Mouse (Mus musculus): ENCODE results near the gene Zfp169.

The Zfp169 gene

DNA sequence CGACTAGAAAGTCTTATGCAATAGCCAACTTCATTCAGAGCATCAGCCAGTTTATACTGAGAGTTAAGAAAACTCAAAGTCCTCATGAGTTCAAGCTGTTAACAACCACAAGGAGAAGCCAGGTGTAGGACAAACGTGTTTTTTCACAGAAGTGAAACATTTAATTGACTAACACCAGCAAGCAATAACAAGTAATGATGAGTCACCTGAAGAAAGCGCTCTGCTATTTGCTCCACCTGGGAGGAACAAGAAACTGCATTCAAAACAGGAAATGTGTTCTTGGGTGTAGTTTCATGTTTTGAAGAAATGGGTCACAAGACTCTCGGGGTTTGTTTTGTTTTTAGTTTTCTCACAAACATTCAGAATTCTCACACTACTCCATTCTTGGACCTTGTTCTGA is 2.6 kb upstream of the Zfp169 start:
- DNase-seq (ENCODE audit: low spot score): no peak

- DNase-seq (ENCODE audit: low spot score): no peak
Measured at GRCm38 (mm10) chr13:48508661-48509060, 4.6 kb downstream of the Zfp169 start.

- no peak for DNase-seq (ENCODE audit: low spot score)
Measured at GRCm38 (mm10) chr13:48502422-48502821, 10.8 kb downstream of the Zfp169 start.

- no peak for DNase-seq (ENCODE audit: low spot score)
Measured at GRCm38 (mm10) chr13:48498676-48499075, 14.6 kb downstream of the Zfp169 start.

GRCm38 (mm10) chr13:48497693-48498221 is 15.5 kb downstream of the Zfp169 start:
- no peak for DNase-seq (ENCODE audit: low spot score)

GRCm38 (mm10) chr13:48493183-48493582 is 20.1 kb downstream of the Zfp169 start:
- no peak for DNase-seq (ENCODE audit: low spot score)

DNA sequence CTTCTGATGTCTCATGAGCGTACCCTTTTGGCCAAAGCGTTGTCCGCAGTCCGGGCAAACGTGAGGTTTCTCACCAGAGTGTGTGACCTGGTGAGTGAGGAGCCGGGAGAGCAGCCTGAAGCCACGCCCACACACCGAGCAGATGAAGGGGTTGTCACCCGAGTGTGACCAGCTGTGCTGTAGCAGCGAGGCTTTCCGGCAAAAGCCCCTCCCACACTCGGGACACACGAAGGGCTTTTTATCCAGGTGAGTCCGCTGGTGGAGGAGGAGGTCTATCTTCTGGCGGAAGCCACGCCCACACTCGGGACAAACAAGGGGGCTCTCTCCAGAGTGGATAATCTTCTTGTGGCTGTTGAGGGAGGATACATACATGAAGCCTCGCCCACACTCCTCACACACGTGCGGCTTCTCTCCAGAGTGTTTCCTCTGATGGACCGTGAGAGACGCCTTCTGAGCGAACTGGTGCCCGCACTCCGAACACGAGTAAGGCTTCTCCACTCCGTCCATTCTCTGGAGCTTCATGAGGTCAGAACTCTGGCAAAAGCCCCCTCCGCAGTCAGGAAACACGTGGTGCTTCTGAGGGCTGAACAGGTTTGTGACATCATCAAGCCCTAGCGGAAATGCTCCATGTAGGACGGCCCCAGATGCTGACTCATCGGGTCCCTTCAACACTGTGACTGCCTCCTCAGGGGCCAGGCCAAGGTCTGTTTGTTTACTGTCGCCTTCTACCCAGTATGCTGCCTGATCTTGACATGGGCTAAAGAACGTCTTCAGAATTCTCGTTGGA is 22.7 kb downstream of the Zfp169 start:
- DNase-seq (ENCODE audit: low spot score): no peak

DNA sequence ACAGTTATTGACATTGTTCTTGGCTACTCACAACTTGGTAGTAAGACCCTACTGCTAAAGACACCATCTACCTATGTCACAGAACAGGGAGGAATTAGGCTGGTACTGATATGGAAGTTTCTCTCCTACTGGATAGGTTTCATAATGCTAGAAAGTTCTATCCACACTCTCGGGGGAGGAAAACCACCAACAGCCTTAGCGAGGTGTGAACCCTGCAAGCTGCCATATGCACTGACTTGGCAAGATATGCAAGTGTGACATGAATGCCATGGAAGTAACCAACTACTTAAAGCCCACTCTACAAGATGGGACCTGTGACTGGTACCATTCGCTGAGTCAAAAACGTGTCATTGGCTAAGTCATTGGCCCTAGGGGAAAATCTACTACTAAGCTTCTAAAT is 29.6 kb downstream of the Zfp169 start:
- DNase-seq (ENCODE audit: low spot score): no peak

DNA sequence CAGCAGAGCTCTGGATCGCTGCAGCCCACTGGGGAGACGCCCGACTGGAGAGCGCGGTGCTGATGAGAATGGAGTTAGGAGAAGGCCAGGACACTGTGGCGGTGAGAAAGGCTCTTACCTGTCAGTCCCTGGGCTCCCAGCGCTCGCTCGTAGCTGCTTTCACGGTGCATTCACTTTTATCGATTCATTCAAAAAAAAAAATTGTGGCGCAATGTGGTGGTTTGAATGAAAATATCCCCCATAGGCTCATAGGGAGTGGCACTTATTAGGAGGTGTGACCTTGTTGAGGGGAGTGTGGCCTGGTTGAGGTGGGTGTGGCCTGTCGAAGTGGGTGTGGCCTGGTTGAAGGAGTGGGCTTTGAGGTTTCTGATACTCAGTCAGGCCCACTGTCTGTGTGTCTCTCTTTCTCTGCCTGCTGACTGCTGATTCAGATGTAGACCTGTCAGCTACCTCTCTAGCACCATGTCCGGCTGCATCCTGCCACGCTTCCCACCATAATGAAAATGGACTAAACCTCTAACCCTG is 44.5 kb downstream of the Zfp169 start:
- no peak for DNase-seq (ENCODE audit: low spot score)

DNA sequence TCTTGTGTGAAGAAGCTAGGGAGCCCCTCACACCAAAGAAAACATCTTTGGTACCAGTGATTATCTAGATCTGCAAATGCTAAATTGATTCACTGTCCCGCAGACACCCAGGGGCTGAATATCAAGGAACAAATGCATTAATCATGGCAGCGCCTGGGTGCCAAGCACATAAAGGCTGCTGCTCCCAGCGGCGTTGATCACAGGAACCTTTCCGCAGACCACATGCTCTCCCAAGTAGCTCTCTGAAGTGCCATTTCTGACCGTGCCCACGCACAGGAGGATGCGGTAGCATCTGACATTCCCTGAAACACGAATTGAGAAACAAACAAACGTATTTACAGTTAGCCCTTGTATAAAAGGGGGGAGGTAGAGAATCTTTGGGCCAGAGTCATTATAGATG is 47.1 kb downstream of the Zfp169 start:
- DNase-seq (ENCODE audit: low spot score): no peak

GRCm38 (mm10) chr13:48464170-48464569 is 49.1 kb downstream of the Zfp169 start:
- peak; percentile 20 for DNase-seq (ENCODE audit: low spot score)

- no peak for DNase-seq (ENCODE audit: low spot score)
Measured at GRCm38 (mm10) chr13:48459280-48459679, 54.0 kb downstream of the Zfp169 start.

DNA sequence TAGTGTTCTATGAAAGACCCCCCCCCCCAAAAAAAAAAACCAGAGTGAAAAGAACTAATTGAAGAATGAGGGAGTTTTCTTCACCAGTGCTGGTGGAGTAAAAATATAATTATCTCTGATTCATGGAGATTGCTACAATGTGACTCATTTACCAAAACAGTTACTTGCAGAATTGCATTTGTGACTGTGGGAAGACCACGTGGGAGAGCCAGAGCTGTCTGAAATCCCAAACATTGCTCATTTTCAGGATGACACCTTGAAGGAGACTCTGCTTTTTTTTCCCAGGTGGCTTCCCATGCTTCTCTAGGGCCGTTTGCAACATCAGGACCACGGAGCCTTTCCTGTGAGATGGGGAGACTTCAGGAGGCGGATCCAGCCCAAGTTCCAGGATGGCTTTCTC is 65.1 kb downstream of the Zfp169 start:
- DNase-seq (ENCODE audit: low spot score): no peak

DNA sequence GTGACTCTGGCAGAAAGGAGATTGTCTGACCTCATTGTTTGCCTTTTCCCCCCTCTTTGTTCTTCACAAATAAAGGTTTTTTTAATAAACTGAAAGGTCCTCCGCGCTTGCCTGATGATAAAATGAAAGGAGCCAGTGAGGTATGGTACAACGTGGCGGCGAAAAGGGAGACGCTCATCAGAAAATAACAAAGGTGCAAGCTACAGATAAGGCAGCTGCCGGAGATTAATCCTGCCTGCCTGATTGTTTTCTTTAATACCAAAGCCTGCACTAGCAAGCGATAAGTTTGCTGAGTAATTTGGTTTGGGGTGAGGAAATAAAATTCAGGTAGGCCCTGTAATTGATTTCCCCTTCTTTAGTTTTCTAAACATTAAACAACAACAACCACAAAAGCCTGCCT is 69.3 kb downstream of the Zfp169 start:
- DNase-seq (ENCODE audit: low spot score): no peak

GRCm38 (mm10) chr13:48438321-48438720 is 74.9 kb downstream of the Zfp169 start:
- no peak for DNase-seq (ENCODE audit: low spot score)
